ENCODE assay signal across 21 mouse cellular contexts in the genomic region with DNA sequence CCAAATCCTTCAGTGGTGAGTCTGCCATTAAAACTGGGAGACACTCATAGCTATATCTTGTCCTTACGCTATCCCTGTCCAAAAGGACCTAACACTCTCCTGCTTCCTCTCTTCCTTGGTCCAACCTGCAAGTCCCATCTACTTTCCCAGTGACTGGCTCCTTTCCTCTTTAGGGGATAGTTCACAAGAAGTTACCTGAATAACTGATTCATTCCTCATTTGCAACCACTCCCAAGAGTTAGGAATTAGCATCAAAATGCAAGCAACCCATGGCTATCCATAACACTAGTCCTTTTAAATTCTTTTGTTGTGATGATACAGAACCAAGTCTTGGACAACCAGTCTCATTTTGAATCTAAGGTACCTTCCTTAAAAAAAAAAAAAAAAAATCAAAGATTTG.
"Had no signal": no experiment of that assay in that cellular context is flagged by ENCODE, and none has a peak within 500 bp of the region (broad histone marks: within the 10 kb centered on the region; RNA-seq: fewer than 3 reads in every experiment).

No protein-coding gene starts in this region.

- H3K4me3 ChIP-seq: midbrain, embryonic 10.5 days; midbrain, embryonic 12.5 days; myocyte; neural tube, embryonic 13.5 days; neural tube, embryonic 15.5 days; stomach, embryonic 15.5 days had no signal

- H3K4me2 ChIP-seq: lung, embryonic 14.5 days; midbrain, embryonic 12.5 days; neural tube, embryonic 13.5 days; neural tube, embryonic 15.5 days; stomach, embryonic 15.5 days had no signal

- DNase-seq: lung, adult 18-20 months; lung, embryonic 14.5 days; lung, postnatal 10 days; lung, postnatal 4 days; midbrain, embryonic 14.5 days; retina, postnatal 1 day; right cerebral cortex, adult 18-20 months; right cerebral cortex, postnatal 25 days; right cerebral cortex, postnatal 4 days; spleen, adult 18-20 months; thymus, adult 2 months; thymus, postnatal 25 days; thymus, postnatal 4 days had no signal

- H3K9me3 ChIP-seq: midbrain, embryonic 10.5 days; midbrain, embryonic 12.5 days; neural tube, embryonic 13.5 days; neural tube, embryonic 15.5 days; stomach, embryonic 15.5 days had no signal

- H3K9ac ChIP-seq: lung, embryonic 14.5 days; midbrain, embryonic 12.5 days; neural tube, embryonic 13.5 days; neural tube, embryonic 15.5 days; stomach, embryonic 15.5 days had no signal

- H3K27ac ChIP-seq: midbrain, embryonic 10.5 days; midbrain, embryonic 12.5 days; neural tube, embryonic 13.5 days; neural tube, embryonic 15.5 days; stomach, embryonic 15.5 days; stomach, postnatal 0 days had no signal

- H3K27me3 ChIP-seq: midbrain, embryonic 12.5 days; neural tube, embryonic 13.5 days; neural tube, embryonic 15.5 days; stomach, embryonic 15.5 days had no signal

- H3K36me3 ChIP-seq: midbrain, embryonic 10.5 days; midbrain, embryonic 12.5 days; neural tube, embryonic 13.5 days; neural tube, embryonic 15.5 days; stomach, embryonic 15.5 days had no signal

- H3K4me1 ChIP-seq: midbrain, embryonic 10.5 days; midbrain, embryonic 12.5 days; neural tube, embryonic 13.5 days; neural tube, embryonic 15.5 days; stomach, embryonic 15.5 days had no signal

- ATAC-seq: midbrain, embryonic 16.5 days had no signal
